Mouse (Mus musculus) kidney, adult 2 months (tissue): ENCODE measurements at regions not wholly inside any gene's neighbourhood (a gene's known extent, or its start where the extent isn't known, plus 50 kb on each side); places are given as distances from the start of the nearest gene placed in this dataset.

Source experiments
- CTCF ChIP-seq: fragments of 200-500 bp; conservative IDR thresholded peaks from 2 replicates; pipeline ENCODE4 v1.5.1; 2011; ENCODE audit warnings: low read depth, mild to moderate bottlenecking, control low read depth, low read length, moderate library complexity, mixed read lengths; ENCODE audit not compliant: insufficient read depth, insufficient read length
- POLR2A ChIP-seq: fragments of 200-500 bp; IDR thresholded peaks from one replicate; pipeline ENCODE4 v1.6.1; 2011; ENCODE audit warnings: low read depth, low read length, control low read depth

DNA sequence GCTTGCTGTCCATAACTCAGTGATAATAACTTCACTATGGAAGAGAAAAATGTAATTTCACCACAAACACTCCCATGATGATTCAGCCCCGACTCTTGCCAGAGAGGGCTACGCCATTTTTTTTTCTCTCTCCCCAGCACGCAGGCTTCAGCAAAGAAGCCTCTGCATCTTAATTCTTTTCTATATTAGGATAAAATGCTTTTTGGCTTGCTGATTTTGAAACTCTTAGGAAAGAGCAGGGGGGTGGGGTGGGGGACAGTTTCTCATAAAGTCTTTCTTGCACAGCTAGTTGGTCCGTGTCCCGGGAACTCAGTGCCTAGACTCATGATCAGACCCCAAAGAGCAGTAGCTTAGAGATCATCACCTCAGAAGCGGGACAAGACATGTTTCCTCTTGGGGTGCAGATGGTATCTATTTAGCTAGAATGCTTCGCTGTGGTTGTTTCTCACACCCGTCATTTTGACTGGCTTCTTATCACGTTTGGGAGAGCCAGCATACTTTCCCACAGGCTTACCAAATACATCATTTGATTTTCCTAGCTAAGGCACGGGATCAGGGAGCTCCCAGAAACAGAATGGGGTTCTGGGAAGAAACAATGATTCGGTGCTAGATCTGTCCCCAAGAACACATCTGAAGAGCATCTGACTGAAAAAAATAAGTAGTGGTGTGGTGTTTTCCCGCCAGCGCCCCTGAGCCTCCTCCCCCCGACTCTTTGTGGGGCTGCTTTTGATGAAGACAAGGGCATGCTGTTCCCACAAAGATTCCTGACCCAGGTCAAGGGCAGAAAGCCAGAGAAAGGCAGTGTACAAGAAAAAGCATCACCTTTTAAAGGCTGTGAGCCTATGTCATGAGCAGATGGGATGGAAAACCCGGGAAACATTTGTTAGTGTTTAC lies 483.6 kb upstream of the Id4 start:
- no peak for TF ChIP-seq CTCF
- no peak for TF ChIP-seq POLR2A
